Mouse (Mus musculus): ENCODE results near the gene Dmrtc1c1.
"Not testable (repeated sequence)": the region's sequence is repeated elsewhere in the genome, so short reads cannot be mapped to it uniquely, and the experiment has no call there.

Gene Dmrtc1c1

DNA sequence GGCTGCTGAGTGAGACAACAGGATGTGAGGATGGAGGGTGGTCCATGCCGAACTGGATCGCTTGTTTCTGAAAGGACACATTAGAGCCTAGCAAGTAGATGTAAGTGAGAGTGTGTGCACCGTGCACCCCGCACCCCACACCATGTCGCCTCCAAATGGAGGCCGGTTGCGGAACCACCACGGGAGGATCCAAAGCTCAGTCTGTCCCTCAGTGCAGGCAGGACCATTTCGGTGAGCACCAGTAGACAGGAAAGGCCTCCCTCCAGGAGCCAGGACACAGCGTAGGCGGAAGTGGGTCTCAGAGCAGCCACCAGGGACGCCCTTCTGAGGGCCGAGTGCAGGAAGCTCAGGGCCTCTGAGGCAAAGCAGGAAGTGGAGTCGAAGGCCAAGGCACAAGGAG is at the start of gene Dmrtc1c1:
TSS of gene Dmrtc1c1 (plus strand) at position 301 of the 400 bp plus-strand sequence.
- DNase-seq (ENCODE audit: low read depth, low spot score), result not testable (repeated sequence)

DNA sequence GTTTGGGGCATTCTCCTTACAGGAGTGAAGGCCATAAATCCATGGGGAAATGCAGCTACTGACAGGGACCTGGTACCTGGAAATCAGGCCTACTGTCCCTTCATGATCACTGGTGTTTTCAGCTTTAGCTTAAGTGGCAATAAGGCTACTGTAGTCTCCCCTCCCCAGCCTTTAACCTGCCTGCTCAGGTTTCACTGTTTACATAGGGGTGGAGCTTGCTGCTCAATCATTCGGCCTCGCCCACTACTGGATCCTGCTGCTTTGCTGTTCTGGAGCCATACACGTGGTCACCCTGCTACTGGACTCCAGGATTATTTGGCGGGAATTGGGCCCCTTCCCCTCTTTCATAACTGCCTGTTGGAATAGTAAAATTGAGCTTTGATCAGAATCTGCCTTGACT is 36.9 kb upstream of the Dmrtc1c1 start:
- no peak for DNase-seq (ENCODE audit: low read depth, low spot score)

DNA sequence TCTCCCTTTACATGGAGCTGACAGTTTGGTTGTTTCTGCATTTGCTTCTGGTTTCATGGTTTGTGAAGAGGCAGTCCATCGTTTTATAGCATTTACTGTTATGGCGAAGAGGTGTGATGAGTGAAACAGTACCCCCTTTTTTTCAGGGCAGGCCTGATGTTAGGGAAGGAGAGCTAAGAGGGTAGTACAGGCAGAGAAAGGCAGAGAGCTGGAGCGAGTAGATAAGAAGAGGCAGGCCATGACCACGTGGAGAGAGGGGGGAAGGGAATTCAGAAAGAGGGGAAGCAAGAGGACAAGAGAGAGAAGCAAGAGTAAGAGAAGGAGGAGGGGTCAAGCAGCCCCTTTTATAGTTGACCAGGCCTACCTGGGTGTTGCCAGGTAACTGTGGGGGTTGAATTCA is 9.5 kb downstream of the Dmrtc1c1 start:
- DNase-seq (ENCODE audit: low read depth, low spot score), result no peak

DNA sequence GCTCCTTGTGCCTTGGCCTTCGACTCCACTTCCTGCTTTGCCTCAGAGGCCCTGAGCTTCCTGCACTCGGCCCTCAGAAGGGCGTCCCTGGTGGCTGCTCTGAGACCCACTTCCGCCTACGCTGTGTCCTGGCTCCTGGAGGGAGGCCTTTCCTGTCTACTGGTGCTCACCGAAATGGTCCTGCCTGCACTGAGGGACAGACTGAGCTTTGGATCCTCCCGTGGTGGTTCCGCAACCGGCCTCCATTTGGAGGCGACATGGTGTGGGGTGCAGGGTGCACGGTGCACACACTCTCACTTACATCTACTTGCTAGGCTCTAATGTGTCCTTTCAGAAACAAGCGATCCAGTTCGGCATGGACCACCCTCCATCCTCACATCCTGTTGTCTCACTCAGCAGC is 51.8 kb downstream of the Dmrtc1c1 start, which contains the start of gene Dmrtc1c2:
TSS of gene Dmrtc1c2 (minus strand) at position 101 of the 400 bp plus-strand sequence.
- DNase-seq (ENCODE audit: low read depth, low spot score), result not testable (repeated sequence)
